Mouse (Mus musculus) embryonic fibroblast, embryonic 13.5 days (primary cell): ENCODE measurements around the gene Zbed6. TPM values are rescaled to one million over a fixed set of nuclear protein-coding genes. Genes with fewer than 3 reads are reported as not detected.

Experiments used
- H3K27ac ChIP-seq: 2 replicates; pipeline ENCODE4 v1.5.1; 2012; ENCODE audit warnings: low read length, control low read depth, inconsistent platforms; ENCODE audit not compliant: insufficient read depth
- H3K4me1 ChIP-seq: 2 replicates; pipeline ENCODE4 v1.6.1; 2011; ENCODE audit warnings: low read length; ENCODE audit not compliant: control insufficient read depth, insufficient read depth
- H3K4me3 ChIP-seq: 2 replicates; pipeline ENCODE4 v1.5.1; 2011; ENCODE audit warnings: mild to moderate bottlenecking, control low read depth, low read length; ENCODE audit not compliant: insufficient read depth
- CTCF ChIP-seq: IDR thresholded peaks from 2 replicates; pipeline ENCODE4 v1.5.1; 2011; ENCODE audit warnings: mild to moderate bottlenecking, control low read depth, low read length, moderate library complexity, borderline replicate concordance; ENCODE audit not compliant: insufficient read depth
- POLR2A ChIP-seq: IDR thresholded peaks from 2 replicates; pipeline ENCODE4 v1.6.1; 2011; ENCODE audit warnings: low read depth, mild to moderate bottlenecking, control low read depth, low read length, moderate library complexity
- polyA plus RNA-seq: library from polyadenylated mRNA; stranded (reverse); fragments of >200 nt; gene quantifications from 2 replicates; pipeline ENCODE4 v1.2.4, GENCODE M21; 2011; ENCODE audit warnings: low read depth; ENCODE audit not compliant: missing spikeins, insufficient read length

The Zbed6 gene
- polyA plus RNA-seq, 1 experiment = 44.0 TPM

DNA sequence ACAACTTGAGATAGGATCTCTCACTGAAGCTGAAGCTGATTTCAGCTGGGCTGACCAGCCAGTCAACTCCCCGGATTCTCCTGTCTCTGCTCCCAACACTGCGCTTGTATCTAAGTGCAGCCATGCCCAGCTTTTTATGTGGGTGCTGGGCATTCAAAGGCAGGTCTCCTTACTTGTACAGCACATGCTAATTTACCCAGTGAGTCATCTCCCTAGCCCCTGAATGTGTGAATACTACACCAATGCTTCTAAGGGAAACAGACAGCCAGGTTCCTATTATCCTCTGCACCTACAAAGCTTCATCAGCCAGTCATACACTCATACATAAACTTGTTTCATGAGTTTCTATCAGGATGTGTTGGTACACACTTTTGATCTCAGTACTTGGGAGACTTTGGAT is 19.5 kb downstream of the Zbed6 start:
- Histone ChIP-seq H3K27ac (no peak overlapping the region), H3K4me3 (no peak overlapping the region), H3K4me1 (no peaks in the 10 kb centered on the region)
- TF ChIP-seq CTCF (no peak), POLR2A (no peak)

- H3K4me3 ChIP-seq = no peak overlapping the region
- no peak for TF ChIP-seq POLR2A
- TF ChIP-seq CTCF = no peak
- H3K27ac ChIP-seq = no peak overlapping the region
- no peaks in the 10 kb centered on the region for H3K4me1 ChIP-seq
These were observed 22.2 kb downstream of the Zbed6 start for GRCm38 (mm10) chr1:133638517-133638916.

- TF ChIP-seq POLR2A = no peak
- no peak for TF ChIP-seq CTCF
- Histone ChIP-seq H3K27ac (no peak overlapping the region), H3K4me3 (no peak overlapping the region), H3K4me1 (no peaks in the 10 kb centered on the region)
These were observed 28.5 kb downstream of the Zbed6 start for GRCm38 (mm10) chr1:133632168-133632567.

- Histone ChIP-seq H3K4me3 (no peak overlapping the region), H3K27ac (no peak overlapping the region), H3K4me1 (no peaks in the 10 kb centered on the region)
- TF ChIP-seq CTCF (no peak), POLR2A (no peak)
These were observed 35.6 kb downstream of the Zbed6 start for GRCm38 (mm10) chr1:133625052-133625451.

GRCm38 (mm10) chr1:133618311-133618710 is 42.4 kb downstream of the Zbed6 start:
- TF ChIP-seq CTCF (no peak), POLR2A (no peak)
- no peaks in the 10 kb centered on the region for H3K4me1 ChIP-seq

DNA sequence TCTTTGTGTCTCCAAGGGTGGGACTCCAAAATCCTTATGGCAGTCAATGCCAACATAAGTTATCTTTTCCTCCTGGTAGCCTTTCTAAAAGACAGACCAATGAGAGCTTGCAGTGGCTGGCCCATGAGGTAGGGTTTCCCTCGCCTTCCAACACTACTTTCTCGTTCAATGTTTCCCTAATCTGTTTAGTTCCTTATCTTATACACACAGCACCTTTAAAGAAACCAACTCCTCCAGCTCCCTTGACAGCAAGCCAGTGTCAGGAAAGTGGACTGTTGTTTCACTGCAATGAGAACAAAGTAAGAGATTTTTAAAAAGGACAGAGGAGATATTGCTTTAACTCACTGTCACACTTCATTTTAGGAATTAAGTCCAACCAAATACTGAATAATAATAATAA is 42.8 kb downstream of the Zbed6 start:
- TF ChIP-seq POLR2A (no peak), CTCF (no peak)
- Histone ChIP-seq H3K4me1 (no peaks in the 10 kb centered on the region), H3K27ac (no peak overlapping the region), H3K4me3 (no peak overlapping the region)

More at GRCm38 (mm10) chr1:133618311-133618710, 42.4 kb downstream of the Zbed6 start:
- Histone ChIP-seq H3K27ac (no peak overlapping the region), H3K4me3 (no peak overlapping the region)

DNA sequence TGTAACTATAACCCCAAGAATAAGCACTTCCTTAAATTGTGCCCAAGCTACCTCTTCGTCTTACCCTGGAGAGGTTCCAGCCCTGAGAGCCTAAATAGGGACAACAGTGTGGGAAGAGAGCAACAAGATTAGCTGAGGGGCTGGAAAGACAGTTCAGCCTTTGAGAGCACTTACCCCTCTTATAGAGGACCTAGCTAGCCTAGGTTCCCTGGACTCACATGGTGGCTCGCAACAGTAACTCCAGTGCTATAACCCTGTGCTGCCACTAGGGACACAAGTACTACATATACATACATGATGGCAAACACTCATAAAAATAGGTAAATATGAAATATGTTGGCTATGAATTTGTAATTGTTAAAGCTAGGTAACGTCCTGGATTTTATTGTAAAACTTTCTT is 46.9 kb downstream of the Zbed6 start:
- Histone ChIP-seq H3K4me3 (no peak overlapping the region), H3K27ac (no peak overlapping the region), H3K4me1 (no peaks in the 10 kb centered on the region)
- no peak for TF ChIP-seq POLR2A
- TF ChIP-seq CTCF = no peak

- no peaks in the 10 kb centered on the region for H3K4me1 ChIP-seq
- TF ChIP-seq POLR2A (no peak), CTCF (no peak)
- H3K4me3 ChIP-seq = no peak overlapping the region
- no peak overlapping the region for H3K27ac ChIP-seq
These were observed 49.2 kb downstream of the Zbed6 start for GRCm38 (mm10) chr1:133611436-133611835.

DNA sequence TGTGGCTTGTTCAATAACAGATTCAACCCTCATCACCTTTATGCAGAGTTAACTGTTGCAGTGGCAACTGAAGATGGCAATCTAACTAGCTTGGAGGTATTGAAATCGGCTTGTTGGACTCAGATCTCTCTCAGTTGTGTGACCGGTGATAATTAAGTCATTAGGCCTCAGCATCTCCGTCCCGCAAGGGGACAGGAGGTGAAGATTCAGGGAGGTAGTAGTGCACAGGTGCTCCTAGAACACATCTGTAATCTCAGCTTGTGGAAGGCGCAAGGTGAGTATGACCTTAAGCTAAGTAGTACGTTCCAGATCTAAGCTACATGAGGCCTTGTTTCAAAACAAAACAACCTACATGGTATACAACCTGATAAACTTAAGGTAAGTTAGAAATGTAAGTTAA is 50.1 kb downstream of the Zbed6 start:
- Histone ChIP-seq H3K27ac (no peak overlapping the region), H3K4me3 (no peak overlapping the region), H3K4me1 (no peaks in the 10 kb centered on the region)
- TF ChIP-seq CTCF = no peak
- no peak for TF ChIP-seq POLR2A

- TF ChIP-seq CTCF (peak; percentile 91), POLR2A (peak; percentile 77)
- Histone ChIP-seq H3K27ac (peak within 1 kb of the TSS; percentile 71), H3K4me3 (peak within 1 kb of the TSS; percentile 77), H3K4me1 (no peaks in the 10 kb centered on the region)
These were observed 50.7 kb downstream of the Zbed6 start, which contains the start of gene Snrpe for GRCm38 (mm10) chr1:133609771-133610502. TSS of gene Snrpe (minus strand) at chr1:133610291.

Other genes starting within 250 kb of the Zbed6 start
- gene Sox13, start 236.5 kb downstream of the Zbed6 start, polyA plus RNA-seq = 1.6 and 2.7 TPM in 2 replicates
- 236 and 249 TPM in 2 replicates for gene Snrpe, start 50.6 kb downstream of the Zbed6 start, polyA plus RNA-seq
- 44.7 and 45.7 TPM in 2 replicates for gene Gm38394, start 433 bp upstream of the Zbed6 start, polyA plus RNA-seq
- 0.61 TPM in 1 of 2 replicates, not detected in the other for gene Lax1, start 29.2 kb upstream of the Zbed6 start, polyA plus RNA-seq
- gene Atp2b4, start 140.2 kb upstream of the Zbed6 start, polyA plus RNA-seq = 37.2 and 41.3 TPM in 2 replicates
- gene Optc, start 247.1 kb upstream of the Zbed6 start, polyA plus RNA-seq = 4.3 and 7.0 TPM in 2 replicates